Mouse (Mus musculus): Measurements from ENCODE around the gene Cdc42. TPM values are rescaled to one million over a fixed set of nuclear protein-coding genes. Genes with fewer than 3 reads are reported as not detected.

The Cdc42 gene
- total RNA-seq, 2 experiments from 2014 or later: 294 to 318 TPM

GRCm38 (mm10) chr4:137292625-137293024 lies 64.9 kb downstream of the Cdc42 start:
- H3K27ac ChIP-seq: no peak overlapping the region
- DNase-seq (ENCODE audit: extremely low spot score in 1 of 2, low spot score in 2 of 2): no peak
- intact Hi-C loops (cut with DNase I): no loop called here
- no peak for TF ChIP-seq CTCF (IDR thresholded peaks at IDR 0.05)
- no peak overlapping the region for H3K4me3 ChIP-seq

- H3K4me3 ChIP-seq: no peak overlapping the region
- no peak for DNase-seq (ENCODE audit: extremely low spot score in 1 of 2, low spot score in 2 of 2)
- intact Hi-C loops (cut with DNase I): no loop called here
- TF ChIP-seq CTCF (IDR thresholded peaks at IDR 0.05): no peak
- H3K27ac ChIP-seq: peak overlapping the region; percentile 41; the same call in 1 of the 2 replicates
Measured at GRCm38 (mm10) chr4:137290250-137290649, 67.3 kb downstream of the Cdc42 start.

- Histone ChIP-seq H3K4me3 (no peak overlapping the region), H3K27ac (peak overlapping the region; percentile 41; the same call in 1 of the 2 replicates)
- TF ChIP-seq CTCF (IDR thresholded peaks at IDR 0.05): no peak
- DNase-seq (ENCODE audit: extremely low spot score in 1 of 2, low spot score in 2 of 2): no peak
- intact Hi-C loops (cut with DNase I): loop anchor here (2.0 to 5.0 kb wide), 2 partner anchors 125 to 212 kb away; no protein-coding TSS in a partner anchor
Measured at GRCm38 (mm10) chr4:137289701-137290100, 67.8 kb downstream of the Cdc42 start.

- TF ChIP-seq CTCF (IDR thresholded peaks at IDR 0.05): peak; percentile 78
- intact Hi-C loops (cut with DNase I): loop anchor here (2.0 to 5.0 kb wide), 2 partner anchors 123 to 211 kb away; no protein-coding TSS in a partner anchor
- peak in 1 of 2 experiments; percentile 51 for DNase-seq (ENCODE audit: extremely low spot score in 1 of 2, low spot score in 2 of 2)
- Histone ChIP-seq H3K27ac (no peak overlapping the region), H3K4me3 (no peak overlapping the region)
Measured at GRCm38 (mm10) chr4:137287818-137288217, 69.7 kb downstream of the Cdc42 start.

GRCm38 (mm10) chr4:137287206-137287605 lies 70.3 kb downstream of the Cdc42 start:
- DNase-seq (ENCODE audit: extremely low spot score in 1 of 2, low spot score in 2 of 2): no peak
- no peak for TF ChIP-seq CTCF (IDR thresholded peaks at IDR 0.05)
- intact Hi-C loops (cut with DNase I): loop anchor here (5.0 kb wide), 1 partner anchor 210 kb away; no protein-coding TSS in a partner anchor
- no peak overlapping the region for H3K27ac ChIP-seq
- no peak overlapping the region for H3K4me3 ChIP-seq

- intact Hi-C loops (cut with DNase I): loop anchor here (5.0 kb wide), 1 partner anchor 209 kb away; no protein-coding TSS in a partner anchor
- Histone ChIP-seq H3K4me3 (no peak overlapping the region), H3K27ac (no peak overlapping the region)
- no peak for DNase-seq (ENCODE audit: extremely low spot score in 1 of 2, low spot score in 2 of 2)
- TF ChIP-seq CTCF (IDR thresholded peaks at IDR 0.05): no peak
Measured at GRCm38 (mm10) chr4:137286662-137286953, 70.9 kb downstream of the Cdc42 start.

- intact Hi-C loops (cut with DNase I): loop anchor here (5.0 kb wide), 1 partner anchor 209 kb away; no protein-coding TSS in a partner anchor
- TF ChIP-seq CTCF (IDR thresholded peaks at IDR 0.05): no peak
- no peak overlapping the region for H3K27ac ChIP-seq
- no peak overlapping the region for H3K4me3 ChIP-seq
- DNase-seq (ENCODE audit: extremely low spot score in 1 of 2, low spot score in 2 of 2): no peak
Measured at GRCm38 (mm10) chr4:137285876-137286661, 71.5 kb downstream of the Cdc42 start.

GRCm38 (mm10) chr4:137283407-137283732 lies 74.2 kb downstream of the Cdc42 start:
- no peak overlapping the region for H3K27ac ChIP-seq
- intact Hi-C loops (cut with DNase I): no loop called here
- no peak for DNase-seq (ENCODE audit: extremely low spot score in 1 of 2, low spot score in 2 of 2)
- H3K4me3 ChIP-seq: no peak overlapping the region
- no peak for TF ChIP-seq CTCF (IDR thresholded peaks at IDR 0.05)

- TF ChIP-seq CTCF (IDR thresholded peaks at IDR 0.05): no peak
- H3K27ac ChIP-seq: no peak overlapping the region
- intact Hi-C loops (cut with DNase I): no loop called here
- no peak overlapping the region for H3K4me3 ChIP-seq
- no peak for DNase-seq (ENCODE audit: extremely low spot score in 1 of 2, low spot score in 2 of 2)
Measured at GRCm38 (mm10) chr4:137282584-137283406, 74.7 kb downstream of the Cdc42 start.

- TF ChIP-seq CTCF (IDR thresholded peaks at IDR 0.05): no peak
- H3K27ac ChIP-seq: no peak overlapping the region
- intact Hi-C loops (cut with DNase I): no loop called here
- no peak for DNase-seq (ENCODE audit: extremely low spot score in 1 of 2, low spot score in 2 of 2)
- H3K4me3 ChIP-seq: no peak overlapping the region
Measured at GRCm38 (mm10) chr4:137282122-137282521, 75.4 kb downstream of the Cdc42 start.

GRCm38 (mm10) chr4:137281273-137281672 lies 76.2 kb downstream of the Cdc42 start:
- no peak overlapping the region for H3K27ac ChIP-seq
- no peak for DNase-seq (ENCODE audit: extremely low spot score in 1 of 2, low spot score in 2 of 2)
- intact Hi-C loops (cut with DNase I): no loop called here
- H3K4me3 ChIP-seq: no peak overlapping the region
- no peak for TF ChIP-seq CTCF (IDR thresholded peaks at IDR 0.05)

GRCm38 (mm10) chr4:137279346-137279745 lies 78.2 kb downstream of the Cdc42 start:
- no peak overlapping the region for H3K4me3 ChIP-seq
- intact Hi-C loops (cut with DNase I): no loop called here
- no peak for DNase-seq (ENCODE audit: extremely low spot score in 1 of 2, low spot score in 2 of 2)
- no peak for TF ChIP-seq CTCF (IDR thresholded peaks at IDR 0.05)
- H3K27ac ChIP-seq: no peak overlapping the region

Measured in left cerebral cortex, adult 2 months (tissue).